Comparison of ENCODE assay signal across 8 mouse cellular contexts in genomic region chr13:93062860-93063636, GRCm38 (mm10).
DNase-seq lines count a peak whose midpoint lies in the region; ATAC-seq lines count a peak whose summit lies in the region.

No protein-coding gene starts in this region.

- H3K4me1 ChIP-seq in hindbrain, embryonic 15.5 days (replicated peaks) = peaks cover 6% of the 10 kb centered on the region; the same call in 1 of the 2 replicates
- no peaks in the 10 kb centered on the region for H3K4me1 ChIP-seq in hindbrain, embryonic 11.5 days (replicated peaks; ENCODE audit: control insufficient read depth, insufficient read depth, low read length)
- H3K4me1 ChIP-seq in forebrain, embryonic 14.5 days (ENCODE audit: control insufficient read depth, insufficient read depth, low read length) = peaks cover 4% of the 10 kb centered on the region; the same call in 1 of the 2 replicates
- 0 out of 2 replicates have a peak, but pooled peaks cover 3% of the 10 kb centered on the region for H3K4me1 ChIP-seq in hindbrain, embryonic 16.5 days (ENCODE audit: control insufficient read depth, insufficient read depth, low read depth, low read length)

- no peak for DNase-seq in hindbrain, embryonic 11.5 days (ENCODE audit: low spot score)
- peak; percentile 72 for DNase-seq in adrenal gland, adult 8-10 months
- peak; percentile 39 for DNase-seq in forebrain, embryonic 14.5 days (ENCODE audit: low spot score)
- DNase-seq in lung, postnatal 36 days = peak; percentile 36
- peak; percentile 24 for DNase-seq in urinary bladder, postnatal 25 days (ENCODE audit: low spot score)
- DNase-seq in embryo, embryonic 9.5 days (ENCODE audit: extremely low spot score) = no peak

- WGBS in hindbrain, embryonic 15.5 days = 42% methylated on average over 13 of the region's 13 CpGs
- WGBS in hindbrain, embryonic 11.5 days = 87% methylated on average over 13 of the region's 13 CpGs
- 38% methylated on average over 13 of the region's 13 CpGs for WGBS in forebrain, embryonic 14.5 days
- WGBS in hindbrain, embryonic 16.5 days = 45% methylated on average over 13 of the region's 13 CpGs

- no peak overlapping the region for H3K4me3 ChIP-seq in hindbrain, embryonic 15.5 days
- no peak overlapping the region for H3K4me3 ChIP-seq in hindbrain, embryonic 11.5 days (ENCODE audit: low read depth, low read length)
- no peak overlapping the region for H3K4me3 ChIP-seq in forebrain, embryonic 14.5 days (ENCODE audit: low read depth, low read length)
- no peak overlapping the region for H3K4me3 ChIP-seq in hindbrain, embryonic 16.5 days (ENCODE audit: low read length)

- peak; percentile 75 for ATAC-seq in hindbrain, embryonic 15.5 days (ENCODE audit: low FRiP score, low read depth)
- ATAC-seq in hindbrain, embryonic 11.5 days (ENCODE audit: low FRiP score) = no peak
- ATAC-seq in forebrain, embryonic 14.5 days = peak; percentile 50; the same call in 1 of the 2 replicates
- peak; percentile 67 for ATAC-seq in hindbrain, embryonic 16.5 days

- no peaks in the 10 kb centered on the region for H3K9me3 ChIP-seq in hindbrain, embryonic 15.5 days
- H3K9me3 ChIP-seq in hindbrain, embryonic 11.5 days (ENCODE audit: control insufficient read depth, low read length) = no peaks in the 10 kb centered on the region
- H3K9me3 ChIP-seq in forebrain, embryonic 14.5 days (replicated peaks; ENCODE audit: control insufficient read depth, low read length) = no peaks in the 10 kb centered on the region
- no peaks in the 10 kb centered on the region for H3K9me3 ChIP-seq in hindbrain, embryonic 16.5 days (ENCODE audit: control insufficient read depth, low read length)

- no peaks in the 10 kb centered on the region for H3K36me3 ChIP-seq in hindbrain, embryonic 15.5 days
- no peaks in the 10 kb centered on the region for H3K36me3 ChIP-seq in hindbrain, embryonic 11.5 days (ENCODE audit: control insufficient read depth, insufficient read depth, low read length)
- no peaks in the 10 kb centered on the region for H3K36me3 ChIP-seq in forebrain, embryonic 14.5 days (ENCODE audit: control insufficient read depth, insufficient read depth, low read length)
- H3K36me3 ChIP-seq in hindbrain, embryonic 16.5 days (ENCODE audit: control insufficient read depth, insufficient read depth, low read length) = no peaks in the 10 kb centered on the region

- H3K27ac ChIP-seq in hindbrain, embryonic 15.5 days (replicated peaks) = no peak overlapping the region
- H3K27ac ChIP-seq in hindbrain, embryonic 11.5 days (ENCODE audit: low read depth, low read length) = no peak overlapping the region
- H3K27ac ChIP-seq in forebrain, embryonic 14.5 days (ENCODE audit: low read depth, low read length) = no peak overlapping the region
- no peak overlapping the region for H3K27ac ChIP-seq in hindbrain, embryonic 16.5 days (ENCODE audit: low read depth, low read length)

- H3K4me2 ChIP-seq in hindbrain, embryonic 15.5 days = no peak overlapping the region
- H3K4me2 ChIP-seq in hindbrain, embryonic 11.5 days (replicated peaks; ENCODE audit: low read depth, low read length) = no peak overlapping the region
- no peak overlapping the region for H3K4me2 ChIP-seq in forebrain, embryonic 14.5 days (ENCODE audit: low read length)
- no peak overlapping the region for H3K4me2 ChIP-seq in hindbrain, embryonic 16.5 days (ENCODE audit: low read length)

- no peaks in the 10 kb centered on the region for H3K27me3 ChIP-seq in hindbrain, embryonic 15.5 days
- no peaks in the 10 kb centered on the region for H3K27me3 ChIP-seq in hindbrain, embryonic 11.5 days (ENCODE audit: control insufficient read depth, insufficient read depth, low read length)
- no peaks in the 10 kb centered on the region for H3K27me3 ChIP-seq in forebrain, embryonic 14.5 days (replicated peaks; ENCODE audit: control insufficient read depth, insufficient read depth, low read length)
- H3K27me3 ChIP-seq in hindbrain, embryonic 16.5 days (replicated peaks; ENCODE audit: control insufficient read depth, insufficient read depth, low read length) = no peaks in the 10 kb centered on the region

- no peak overlapping the region for H3K9ac ChIP-seq in hindbrain, embryonic 15.5 days
- no peak overlapping the region for H3K9ac ChIP-seq in hindbrain, embryonic 11.5 days (ENCODE audit: low read depth, low read length)
- H3K9ac ChIP-seq in forebrain, embryonic 14.5 days (ENCODE audit: low read length) = no peak overlapping the region
- H3K9ac ChIP-seq in hindbrain, embryonic 16.5 days (ENCODE audit: low read depth, low read length) = no peak overlapping the region

Comparison
In these comparisons a context has a peak if more than half of its experiments do, and no peak if none do; other contexts are left out.
1. DNase-seq: peak in adrenal gland, adult 8-10 months (single experiment), forebrain, embryonic 14.5 days (single experiment), lung, postnatal 36 days (single experiment) and urinary bladder, postnatal 25 days (single experiment); none in hindbrain, embryonic 11.5 days (single experiment) and embryo, embryonic 9.5 days (single experiment).